Mouse (Mus musculus) megakaryocyte, embryonic 14.5 days (primary cell): Measurements from ENCODE around the gene Zbtb20. TPM values are rescaled to one million over a fixed set of nuclear protein-coding genes. Genes with fewer than 3 reads are reported as not detected.
A peak's percentile ranks its signal among the peaks of the same experiment; 100 is the strongest.

Source experiments
- H3K27me3 ChIP-seq: replicated peaks from 2 replicates; pipeline ENCODE3; 2012; ENCODE audit warnings: inconsistent platforms
- H3K36me3 ChIP-seq: replicated peaks from 2 replicates; pipeline ENCODE3; 2012; ENCODE audit warnings: low read length, inconsistent platforms, mixed read lengths
- H3K4me1 ChIP-seq: 2 replicates; pipeline ENCODE4 v1.6.1; 2012; ENCODE audit warnings: inconsistent platforms
- H3K4me3 ChIP-seq: replicated peaks from 2 replicates; pipeline ENCODE3; 2012; ENCODE audit warnings: moderate library complexity, mild to moderate bottlenecking, inconsistent platforms
- H3K9me3 ChIP-seq: 2 replicates; pipeline ENCODE4 v1.6.1; 2012; ENCODE audit warnings: inconsistent platforms
- FLI1 ChIP-seq: IDR thresholded peaks from 2 replicates; pipeline ENCODE4 v1.6.1; 2012; ENCODE audit warnings: low read length, inconsistent platforms, mixed read lengths
- GATA1 ChIP-seq: IDR thresholded peaks from 3 replicates; pipeline ENCODE4 v1.6.1; 2012; ENCODE audit warnings: mixed read lengths, low read length, inconsistent platforms, borderline replicate concordance
- polyA plus RNA-seq: library from polyadenylated mRNA; stranded (reverse); fragments of >175 nt; gene quantifications from 2 replicates; pipeline ENCODE4 v1.2.3, GENCODE M21; 2012; ENCODE audit warnings: low replicate concordance; ENCODE audit not compliant: insufficient read depth

The Zbtb20 gene
- polyA plus RNA-seq, 1 experiment, result 2.4 TPM

DNA sequence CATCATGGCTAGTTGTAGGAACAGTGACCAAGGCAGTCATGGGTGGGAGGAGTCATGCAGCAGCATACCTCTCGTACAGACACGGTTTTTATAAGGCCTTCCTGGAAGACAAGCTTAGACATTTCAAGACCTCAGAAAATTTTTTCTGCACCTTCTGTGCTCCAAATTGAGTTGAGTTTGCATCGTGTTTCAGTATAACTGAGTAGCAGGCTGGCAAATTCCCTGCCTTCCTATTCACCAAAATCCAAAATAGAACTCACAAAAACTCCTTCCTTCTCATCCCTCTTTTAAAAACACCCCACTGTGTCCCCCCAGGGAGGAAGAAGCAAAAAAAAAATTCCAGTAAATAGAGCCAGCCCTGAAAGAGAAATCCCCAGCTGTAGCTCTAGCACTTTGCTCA, 606.4 kb downstream of the Zbtb20 start:
- Histone ChIP-seq H3K36me3 (no peaks in the 10 kb centered on the region), H3K4me3 (no peak overlapping the region), H3K4me1 (no peaks in the 10 kb centered on the region), H3K27me3 (no peaks in the 10 kb centered on the region), H3K9me3 (no peaks in the 10 kb centered on the region)
- no peak for TF ChIP-seq GATA1

DNA sequence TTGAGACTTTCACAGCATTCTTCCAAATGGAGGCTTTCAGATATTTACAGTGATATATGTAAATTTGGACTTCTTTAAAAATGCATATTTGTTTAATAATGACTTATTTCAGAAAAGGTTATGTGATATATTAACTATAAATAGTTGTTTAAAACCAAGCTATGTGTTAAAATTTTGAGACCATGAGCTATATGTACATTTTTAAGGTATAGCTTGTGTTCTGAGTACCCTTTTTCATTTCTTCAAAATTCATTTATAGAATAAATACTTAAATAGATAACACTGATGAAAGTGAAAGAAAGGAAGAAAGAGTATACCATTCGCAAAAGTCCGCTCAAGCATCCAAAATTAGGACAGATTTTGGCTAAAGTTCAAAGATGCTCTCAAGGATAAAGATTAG, 607.1 kb downstream of the Zbtb20 start:
- Histone ChIP-seq H3K9me3 (no peaks in the 10 kb centered on the region), H3K36me3 (no peaks in the 10 kb centered on the region), H3K27me3 (no peaks in the 10 kb centered on the region), H3K4me3 (no peak overlapping the region), H3K4me1 (no peaks in the 10 kb centered on the region)
- TF ChIP-seq FLI1, result no peak
- TF ChIP-seq GATA1, result no peak

DNA sequence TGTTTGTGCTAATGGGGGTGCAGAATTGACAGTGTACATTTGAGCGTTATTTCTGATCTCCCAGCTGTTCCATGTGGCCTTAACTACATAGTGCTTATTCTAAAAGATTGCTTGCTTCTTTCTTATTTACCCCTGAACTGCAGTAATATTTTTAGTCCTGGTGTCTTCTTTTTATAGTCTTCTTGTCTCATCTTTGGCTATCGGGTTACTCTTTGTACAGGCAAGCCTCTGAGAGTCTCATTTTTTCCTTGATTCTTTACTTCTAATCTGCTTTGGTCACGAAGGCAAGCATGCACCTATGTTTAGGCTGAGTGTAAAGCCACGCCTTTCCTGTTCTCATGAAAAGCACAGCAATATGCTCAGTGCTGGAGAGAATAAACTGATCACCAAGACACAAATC, 608.7 kb downstream of the Zbtb20 start:
- H3K36me3 ChIP-seq, result no peaks in the 10 kb centered on the region
- H3K4me3 ChIP-seq, result no peak overlapping the region
- H3K4me1 ChIP-seq, result no peaks in the 10 kb centered on the region
- no peaks in the 10 kb centered on the region for H3K27me3 ChIP-seq
- H3K9me3 ChIP-seq, result no peaks in the 10 kb centered on the region
- TF ChIP-seq GATA1, result no peak

DNA sequence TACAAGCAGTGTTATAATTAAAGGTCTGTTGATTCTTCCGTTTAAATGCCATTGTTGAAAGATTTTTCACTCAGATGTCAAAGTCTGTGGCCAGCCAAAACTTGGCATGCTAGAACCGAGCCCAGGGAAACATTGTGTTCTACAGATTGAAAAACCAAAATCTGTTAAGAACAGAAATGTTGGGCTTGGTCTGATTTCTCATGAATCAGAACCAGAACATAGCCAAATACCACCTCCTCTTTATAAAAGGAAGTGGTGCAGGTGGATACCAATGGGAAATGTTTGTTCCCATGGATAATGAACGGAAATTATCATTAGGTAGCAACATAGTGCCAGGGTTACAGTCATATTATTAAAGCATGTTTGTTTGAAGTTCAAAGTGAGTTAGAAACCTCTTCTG, 613.7 kb downstream of the Zbtb20 start:
- no peaks in the 10 kb centered on the region for H3K4me1 ChIP-seq
- no peak overlapping the region for H3K4me3 ChIP-seq
- no peaks in the 10 kb centered on the region for H3K27me3 ChIP-seq
- no peaks in the 10 kb centered on the region for H3K9me3 ChIP-seq
- no peak for TF ChIP-seq GATA1
- TF ChIP-seq FLI1, result no peak
- no peaks in the 10 kb centered on the region for H3K36me3 ChIP-seq

DNA sequence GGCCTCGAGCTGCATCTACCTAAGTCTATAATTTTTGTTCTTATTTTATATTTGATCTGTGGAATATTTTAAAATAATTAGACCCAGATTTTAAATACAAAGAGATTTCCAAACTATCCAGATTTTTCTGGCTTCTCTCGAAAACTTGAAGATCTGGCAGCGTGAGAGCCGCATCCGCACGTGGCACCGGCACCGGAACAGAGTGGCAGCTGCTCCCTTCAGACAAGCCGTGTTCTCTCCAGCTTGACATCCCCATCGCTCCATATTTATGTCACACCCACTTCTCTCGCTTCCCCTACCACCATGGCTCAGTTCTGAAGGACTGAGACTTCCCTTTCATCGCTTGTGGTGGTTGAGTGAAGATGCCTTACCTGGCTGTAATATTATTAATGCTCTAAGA, 614.3 kb downstream of the Zbtb20 start:
- Histone ChIP-seq H3K4me1 (no peaks in the 10 kb centered on the region), H3K4me3 (peak overlapping the region; percentile 42), H3K36me3 (no peaks in the 10 kb centered on the region), H3K27me3 (no peaks in the 10 kb centered on the region), H3K9me3 (no peaks in the 10 kb centered on the region)
- TF ChIP-seq GATA1, result no peak
- TF ChIP-seq FLI1, result no peak

DNA sequence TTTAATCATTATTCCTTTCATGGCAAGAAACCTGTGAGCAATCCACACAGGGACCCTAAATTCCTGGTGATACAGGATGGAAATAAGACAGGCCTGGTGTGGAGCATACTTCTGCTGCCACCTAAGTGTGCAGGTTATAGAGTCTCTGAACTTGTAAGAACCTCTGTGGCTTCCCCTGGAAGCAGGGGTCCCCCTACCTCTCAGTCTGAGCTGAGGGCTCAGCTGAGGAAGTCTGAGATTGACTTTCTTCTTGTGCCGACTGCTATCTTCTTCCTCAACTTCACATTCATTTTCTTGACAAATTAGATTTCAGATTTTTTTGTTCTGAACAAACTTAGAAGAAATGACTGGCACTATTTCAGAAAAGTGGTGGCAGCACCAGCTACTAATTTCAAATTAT, 617.2 kb downstream of the Zbtb20 start:
- no peak for TF ChIP-seq FLI1
- TF ChIP-seq GATA1, result no peak
- Histone ChIP-seq H3K9me3 (no peaks in the 10 kb centered on the region), H3K4me3 (no peak overlapping the region), H3K36me3 (no peaks in the 10 kb centered on the region), H3K4me1 (no peaks in the 10 kb centered on the region), H3K27me3 (no peaks in the 10 kb centered on the region)

DNA sequence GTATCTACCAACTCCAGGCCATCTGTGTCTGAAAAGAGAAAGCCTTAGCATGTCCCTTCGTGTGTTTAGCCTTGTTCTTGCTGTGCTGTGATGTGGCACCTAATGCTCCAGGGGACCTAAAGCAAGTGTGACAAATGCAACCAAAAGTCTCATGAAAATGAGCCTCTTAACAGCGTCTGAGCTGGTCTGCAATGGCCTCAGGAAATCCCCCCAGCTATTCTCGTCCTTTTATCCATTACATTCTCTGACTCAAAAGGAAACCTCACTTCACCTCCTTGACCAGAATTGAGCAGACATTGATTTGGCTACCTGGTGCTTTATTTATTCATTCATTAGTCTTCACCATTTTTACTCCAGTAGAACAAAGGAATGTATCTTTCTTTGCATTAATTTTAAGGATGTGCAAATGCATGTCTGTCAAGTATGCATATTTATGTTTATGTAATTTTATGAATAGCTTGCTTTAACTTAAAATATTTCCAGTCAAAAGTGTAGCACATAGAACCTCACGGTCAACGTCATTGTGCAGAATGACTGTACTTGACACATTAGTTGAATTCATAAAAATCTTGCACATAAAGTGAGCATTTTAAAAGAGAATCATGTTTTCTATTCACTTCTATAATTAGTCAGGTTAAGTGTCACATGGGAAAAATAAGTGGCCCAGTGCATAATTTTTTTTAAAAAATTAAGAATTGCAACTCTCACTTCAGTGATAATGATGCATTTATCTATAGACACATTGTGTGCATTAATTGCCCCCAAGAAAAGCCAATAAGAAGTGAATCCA, 618.1 kb downstream of the Zbtb20 start:
- no peak overlapping the region for H3K4me3 ChIP-seq
- no peaks in the 10 kb centered on the region for H3K4me1 ChIP-seq
- TF ChIP-seq GATA1 (no peak), FLI1 (no peak)
- H3K36me3 ChIP-seq, result no peaks in the 10 kb centered on the region
- H3K9me3 ChIP-seq, result no peaks in the 10 kb centered on the region
- H3K27me3 ChIP-seq, result no peaks in the 10 kb centered on the region

DNA sequence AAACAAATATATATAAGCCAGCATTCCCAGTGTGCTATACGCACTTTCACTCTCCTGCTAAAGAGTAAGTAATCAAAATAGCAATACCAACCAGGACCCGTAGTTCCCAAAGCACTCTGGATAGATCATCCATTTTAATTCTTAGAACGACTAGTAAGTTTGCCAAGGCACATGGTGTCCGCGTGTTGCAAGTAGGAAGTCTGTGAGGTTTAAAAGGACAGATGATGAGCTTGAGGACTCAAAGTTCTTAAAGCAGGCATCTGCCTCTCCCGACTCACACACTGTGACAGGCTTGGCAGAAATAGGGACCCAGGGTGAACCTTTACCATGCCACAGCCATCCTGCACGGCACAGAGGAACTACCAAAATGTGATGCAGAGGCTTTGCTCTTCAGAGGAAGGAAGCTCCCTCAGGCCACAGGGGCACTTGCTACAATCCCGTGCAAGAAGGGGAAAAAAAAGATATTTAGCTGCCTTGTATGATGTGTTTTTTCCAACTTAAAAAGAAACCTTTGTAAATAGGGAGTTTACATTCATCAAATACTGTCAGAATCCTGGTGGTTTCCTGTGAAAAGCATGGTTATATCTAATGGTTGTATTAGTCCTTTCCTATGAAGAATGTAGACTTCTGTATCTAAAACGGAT, 619.6 kb downstream of the Zbtb20 start:
- Histone ChIP-seq H3K4me1 (no peaks in the 10 kb centered on the region), H3K27me3 (no peaks in the 10 kb centered on the region), H3K36me3 (no peaks in the 10 kb centered on the region), H3K4me3 (no peak overlapping the region), H3K9me3 (no peaks in the 10 kb centered on the region)
- no peak for TF ChIP-seq FLI1
- TF ChIP-seq GATA1, result no peak

DNA sequence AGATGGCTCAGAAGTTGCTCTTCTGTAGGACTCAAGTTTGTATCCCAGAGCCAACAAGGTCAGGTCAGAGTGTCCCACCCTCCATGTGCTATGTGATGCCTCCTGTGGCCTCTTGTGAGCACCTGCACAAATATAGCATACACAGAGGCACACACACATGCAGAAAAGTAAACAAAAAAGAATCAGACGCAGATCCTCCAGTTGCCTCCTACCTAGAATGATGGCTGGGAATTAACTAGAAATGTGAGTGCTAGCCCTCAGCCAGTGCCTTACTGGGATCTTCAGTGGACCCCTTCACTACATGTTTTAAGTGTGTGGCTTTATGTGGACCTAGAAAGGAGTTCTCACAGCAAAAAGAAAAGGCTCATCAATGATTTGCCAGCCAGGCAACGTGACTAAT, 621.4 kb downstream of the Zbtb20 start:
- Histone ChIP-seq H3K36me3 (no peaks in the 10 kb centered on the region), H3K9me3 (no peaks in the 10 kb centered on the region), H3K4me3 (no peak overlapping the region), H3K4me1 (no peaks in the 10 kb centered on the region), H3K27me3 (no peaks in the 10 kb centered on the region)
- no peak for TF ChIP-seq GATA1
- TF ChIP-seq FLI1, result no peak

DNA sequence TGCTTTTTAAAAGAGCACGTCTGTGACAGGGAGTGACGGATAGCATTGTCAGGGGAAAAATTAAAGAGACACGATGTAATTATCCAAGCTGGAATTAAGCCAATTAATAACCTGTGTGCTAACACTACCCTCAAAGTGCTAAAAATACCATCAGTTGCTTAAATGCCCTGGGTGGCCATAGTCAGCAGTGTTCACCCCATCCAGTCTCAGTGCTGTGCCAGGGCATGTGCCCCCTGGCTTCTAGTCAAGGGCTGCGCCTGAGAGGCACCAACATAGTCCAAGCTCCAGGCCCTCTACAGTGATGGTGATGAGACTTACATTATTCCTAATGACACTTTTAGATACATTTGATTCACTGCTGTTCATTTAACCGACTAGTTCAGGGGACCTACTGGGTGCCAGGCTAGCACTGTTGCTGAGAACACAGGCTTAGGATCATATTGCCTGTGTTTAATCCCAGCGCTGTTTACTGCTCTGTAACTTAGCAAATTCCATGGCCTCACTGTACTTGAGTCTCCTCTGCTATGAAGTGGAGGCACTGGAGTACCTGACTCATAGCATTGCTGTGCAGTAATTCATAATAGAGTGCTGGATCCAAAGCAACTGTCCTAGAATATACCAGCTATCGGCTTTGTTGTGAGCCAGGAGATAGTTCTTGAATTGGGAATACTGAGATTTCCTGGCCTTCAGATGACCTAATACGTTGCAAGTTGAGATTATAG, 624.6 kb downstream of the Zbtb20 start:
- no peak overlapping the region for H3K4me3 ChIP-seq
- no peak for TF ChIP-seq GATA1
- TF ChIP-seq FLI1, result no peak
- no peaks in the 10 kb centered on the region for H3K36me3 ChIP-seq
- peaks cover 9% of the 10 kb centered on the region for H3K27me3 ChIP-seq
- H3K9me3 ChIP-seq, result no peaks in the 10 kb centered on the region
- peaks cover 8% of the 10 kb centered on the region; the same call in 1 of the 2 replicates for H3K4me1 ChIP-seq
